Mouse (Mus musculus) kidney, postnatal 4 days (tissue): ENCODE data around the gene Rps27rt.
"Not testable (repeated sequence)": the region's sequence is repeated elsewhere in the genome, so short reads cannot be mapped to it uniquely, and the experiment has no call there.

Experiments
- DNase-seq, 2 experiments: peaks; one replicate each; pipeline ENCODE4 v3.0.0; 2021; ENCODE audit warnings: mixed read lengths in 2 of 2

The Rps27rt gene

DNA sequence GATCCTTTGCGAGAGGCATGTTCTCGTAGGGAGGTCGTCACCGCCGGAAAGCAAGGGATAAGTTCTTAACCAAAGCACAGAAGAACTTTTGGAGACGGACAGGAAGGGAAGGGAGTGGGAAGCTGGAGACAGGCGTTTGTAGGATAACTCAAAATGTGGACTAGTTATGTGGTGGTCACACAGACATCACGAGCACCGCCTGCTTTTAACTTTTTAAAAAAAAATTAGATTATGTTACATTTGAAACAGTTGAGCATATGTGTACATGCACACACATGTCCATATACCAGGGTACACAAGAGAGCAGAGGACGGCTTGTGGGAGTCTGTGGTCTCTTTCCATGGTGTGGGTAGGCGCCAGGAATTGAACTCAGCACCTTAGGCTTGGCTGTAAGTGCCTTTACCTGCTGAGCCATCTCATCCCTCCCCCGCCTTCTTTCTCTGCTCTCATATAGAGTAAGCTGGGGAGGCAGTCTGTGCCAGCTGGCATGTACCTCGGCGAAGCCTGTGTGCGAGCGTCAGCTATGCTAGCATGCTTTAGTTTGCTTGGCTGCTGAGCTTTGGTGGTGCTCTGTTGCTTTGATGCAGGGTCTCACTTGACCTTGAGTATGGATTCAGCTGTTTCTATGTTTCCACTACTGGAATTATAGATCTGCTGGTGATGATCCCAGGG lies at the start of gene Rps27rt:
TSS of gene Rps27rt (minus strand) at position 51 of the 672 bp plus-strand sequence.
- DNase-seq, result no peak

DNA sequence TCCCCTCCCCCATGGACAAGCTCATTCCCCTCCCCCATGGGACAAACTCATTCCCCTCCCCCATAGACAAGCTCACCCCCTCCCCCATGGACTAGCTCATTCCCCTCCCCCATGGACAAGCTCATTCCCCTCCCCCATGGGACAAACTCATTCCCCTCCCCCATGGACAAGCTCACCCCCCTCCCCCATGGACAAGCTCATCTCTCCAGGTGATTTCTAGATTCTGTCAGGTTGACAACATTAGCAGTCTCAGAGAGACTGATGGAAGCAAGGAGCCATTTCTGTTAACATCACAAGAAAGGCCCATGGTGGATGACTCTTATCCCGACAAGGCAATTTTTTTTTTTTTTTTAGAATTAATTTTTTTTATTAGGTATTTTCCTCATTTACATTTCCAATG lies 48.5 kb upstream of the Rps27rt start:
- not testable (repeated sequence) for DNase-seq

DNA sequence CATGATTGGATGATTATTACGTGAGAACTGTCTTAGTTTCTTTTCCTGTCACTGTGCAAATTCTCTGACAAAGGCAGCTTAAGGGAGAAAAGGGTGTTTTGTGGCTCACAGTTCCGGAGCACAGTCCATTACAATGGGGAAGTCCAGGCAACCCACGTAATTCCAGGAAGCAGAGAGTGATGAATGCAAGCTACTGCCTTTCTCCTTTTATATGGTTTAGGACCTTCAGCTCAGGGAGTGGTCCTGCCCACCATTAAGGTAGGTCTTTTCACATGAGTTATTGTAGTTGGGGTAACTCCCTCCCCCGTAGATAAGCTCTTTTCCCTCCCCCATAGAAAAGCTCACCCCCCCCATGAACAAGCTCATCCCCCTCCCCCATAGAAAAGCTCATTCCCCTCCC lies 48.0 kb upstream of the Rps27rt start:
- DNase-seq, result no peak

- DNase-seq, result no peak
Observed at GRCm38 (mm10) chr9:115029307-115029706, 46.8 kb upstream of the Rps27rt start.

GRCm38 (mm10) chr9:115023708-115024383 lies 41.3 kb upstream of the Rps27rt start:
- no peak for DNase-seq

DNA sequence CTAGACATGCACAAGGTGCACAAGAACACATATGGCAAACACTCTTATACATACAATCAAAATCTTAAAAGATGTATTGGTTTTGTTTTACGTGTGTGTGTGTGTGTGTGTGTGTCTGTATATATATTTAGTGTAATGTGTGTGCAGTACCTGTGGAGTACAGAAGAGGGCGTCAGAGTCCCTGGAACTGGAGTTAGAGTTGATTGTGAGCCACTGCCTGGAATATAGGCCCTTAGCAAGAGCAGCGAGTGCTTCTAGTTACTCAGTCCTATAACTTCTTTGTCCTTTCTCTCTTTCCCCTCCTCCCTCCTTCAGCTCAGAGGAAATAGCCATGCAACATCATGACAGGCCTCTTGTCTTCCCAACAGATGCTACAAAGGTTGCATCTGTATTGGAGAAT lies 40.6 kb upstream of the Rps27rt start:
- no peak for DNase-seq

- no peak for DNase-seq
Observed at GRCm38 (mm10) chr9:115021419-115021818, 38.9 kb upstream of the Rps27rt start.

GRCm38 (mm10) chr9:115020141-115020540 lies 37.6 kb upstream of the Rps27rt start:
- no peak for DNase-seq

GRCm38 (mm10) chr9:115012367-115012766 lies 29.8 kb upstream of the Rps27rt start:
- DNase-seq, result peak in 1 of 2 experiments; percentile 23

DNA sequence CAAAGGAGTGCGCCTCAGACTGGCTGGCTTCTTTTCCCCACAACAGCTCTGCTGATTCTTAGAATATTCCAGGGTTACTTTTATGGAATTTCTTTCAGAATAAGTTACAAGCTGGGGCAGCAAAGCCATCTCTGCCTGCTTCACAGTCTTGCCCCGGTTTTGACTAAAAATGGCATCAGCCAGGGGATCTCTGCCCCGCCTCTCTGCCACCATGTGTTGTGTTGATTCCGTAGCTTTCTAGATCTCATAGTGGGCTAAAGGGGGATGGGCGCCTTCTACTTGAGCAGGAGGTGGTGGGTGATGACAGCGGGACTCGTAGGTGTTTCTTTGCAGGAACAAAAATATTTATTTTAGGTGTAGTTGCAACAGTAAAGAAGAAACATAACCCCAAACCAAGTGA lies 25.7 kb upstream of the Rps27rt start:
- DNase-seq, result no peak

DNA sequence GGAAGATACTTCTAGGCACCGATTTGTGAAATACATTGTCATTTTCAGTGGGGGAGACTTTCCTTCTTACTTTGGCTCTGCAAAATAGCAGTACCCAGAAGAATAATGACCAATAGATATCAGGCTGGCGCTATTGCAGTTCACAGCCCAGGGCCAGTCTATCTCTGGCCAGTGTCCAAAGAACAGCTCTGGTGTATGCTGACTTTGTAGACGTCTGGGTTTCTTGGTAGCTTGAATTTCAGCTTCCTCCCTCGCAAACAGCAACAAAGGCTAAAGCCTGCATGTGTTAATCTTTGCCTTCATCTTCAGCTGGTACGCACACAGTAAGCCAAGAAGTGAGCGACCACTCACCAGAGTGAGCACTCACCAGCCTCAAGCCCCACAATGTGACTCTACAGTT lies 25.2 kb upstream of the Rps27rt start:
- peak in 1 of 2 experiments; percentile 29 for DNase-seq

GRCm38 (mm10) chr9:115005446-115005845 lies 22.9 kb upstream of the Rps27rt start:
- DNase-seq, result no peak

GRCm38 (mm10) chr9:114999771-115000146 lies 17.2 kb upstream of the Rps27rt start:
- DNase-seq, result no peak

GRCm38 (mm10) chr9:114999010-114999770 lies 16.7 kb upstream of the Rps27rt start:
- no peak for DNase-seq

GRCm38 (mm10) chr9:114996489-114996888 lies 13.9 kb upstream of the Rps27rt start:
- DNase-seq, result no peak

DNA sequence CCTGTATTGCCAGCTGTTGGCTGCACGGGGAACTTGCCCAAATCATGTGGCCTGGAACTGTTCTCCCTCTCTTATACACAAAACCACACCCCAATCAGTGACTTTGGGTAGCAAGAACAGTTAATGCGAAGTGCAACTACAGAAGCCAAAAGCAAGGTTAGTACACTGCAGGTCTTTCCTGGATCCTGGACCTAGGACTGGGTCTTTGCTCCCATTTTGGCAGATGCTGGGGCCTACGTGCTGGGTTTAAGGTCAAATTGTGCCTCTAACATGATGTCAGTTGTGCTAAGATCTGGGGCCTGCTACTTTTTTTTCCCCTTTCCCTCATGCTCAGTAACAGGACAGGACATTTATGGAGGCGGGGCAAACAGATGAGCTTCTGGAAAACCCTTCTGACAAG lies 13.2 kb upstream of the Rps27rt start:
- DNase-seq, result no peak

- no peak for DNase-seq
Observed at GRCm38 (mm10) chr9:114995250-114995649, 12.7 kb upstream of the Rps27rt start.

GRCm38 (mm10) chr9:114992528-114992927 lies 10.0 kb upstream of the Rps27rt start:
- no peak for DNase-seq

- DNase-seq, result no peak
Observed at GRCm38 (mm10) chr9:114990421-114990820, 7.9 kb upstream of the Rps27rt start.

GRCm38 (mm10) chr9:114988610-114989327 lies 6.2 kb upstream of the Rps27rt start:
- no peak for DNase-seq

DNA sequence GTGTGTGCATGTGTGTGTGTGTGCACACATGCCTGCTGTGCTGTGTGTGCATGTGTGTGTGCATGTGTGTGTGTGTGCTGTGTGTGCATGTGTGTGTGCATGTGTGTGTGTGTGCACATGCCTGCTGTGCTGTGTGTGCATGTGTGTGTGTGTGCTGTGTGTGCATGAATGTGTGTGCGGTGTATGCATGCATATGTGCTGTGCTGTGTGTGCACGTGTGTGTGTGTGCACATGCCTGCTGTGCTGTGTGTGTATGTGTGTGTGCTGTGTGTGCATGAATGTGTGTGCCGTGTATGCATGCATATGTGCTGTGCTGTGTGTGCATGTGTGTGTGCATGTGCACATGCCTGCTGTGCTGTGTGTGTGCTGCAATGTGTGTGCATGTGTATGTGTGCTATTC lies 5.5 kb upstream of the Rps27rt start:
- DNase-seq, result no peak

GRCm38 (mm10) chr9:114986361-114986760 lies 3.8 kb upstream of the Rps27rt start:
- DNase-seq, result no peak

DNA sequence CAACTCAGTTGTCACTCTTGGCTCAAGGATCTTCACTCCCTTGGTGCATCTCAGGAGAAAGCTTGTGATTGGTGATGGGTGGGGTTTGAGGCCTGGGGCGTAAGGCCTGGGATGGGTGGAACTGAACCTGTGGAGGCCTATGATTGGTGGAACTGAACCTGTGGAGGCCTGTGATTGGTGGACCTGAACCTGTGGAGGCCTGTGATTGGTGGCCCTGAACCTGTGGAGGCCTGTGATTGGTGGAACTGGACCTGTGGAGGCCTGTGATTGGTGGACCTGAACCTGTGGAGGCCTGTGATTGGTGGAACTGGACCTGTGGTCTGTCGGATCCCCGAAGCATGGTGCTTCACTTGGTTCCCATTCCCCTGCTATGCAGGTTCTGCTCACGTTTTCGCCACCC lies 3.2 kb upstream of the Rps27rt start:
- no peak for DNase-seq
